Mouse (Mus musculus) B cell, adult 2 months (primary cell): Measurements from ENCODE around the gene Fli1.

Source experiments
- DNase-seq, 2 experiments: peaks; one replicate each; pipeline ENCODE4 v3.0.0; 2022

Fli1 gene

GRCm38 (mm10) chr9:32502256-32503010 lies 40.2 kb downstream of the Fli1 start:
- DNase-seq = no peak

- peak; percentile 70 to 76 for DNase-seq
Measured at GRCm38 (mm10) chr9:32500886-32501285, 41.8 kb downstream of the Fli1 start.

- peak; percentile 73 to 75 for DNase-seq
Measured at GRCm38 (mm10) chr9:32500063-32500462, 42.6 kb downstream of the Fli1 start.

GRCm38 (mm10) chr9:32499469-32499868 lies 43.2 kb downstream of the Fli1 start:
- DNase-seq = peak; percentile 82 to 87

GRCm38 (mm10) chr9:32495643-32495997 lies 47.0 kb downstream of the Fli1 start:
- DNase-seq = no peak

- no peak for DNase-seq
Measured at GRCm38 (mm10) chr9:32494891-32495642, 47.6 kb downstream of the Fli1 start.

- DNase-seq = no peak
Measured at GRCm38 (mm10) chr9:32493588-32494423, 48.9 kb downstream of the Fli1 start.

GRCm38 (mm10) chr9:32492753-32493152 lies 49.9 kb downstream of the Fli1 start:
- no peak for DNase-seq

- no peak for DNase-seq
Measured at GRCm38 (mm10) chr9:32491484-32491883, 51.2 kb downstream of the Fli1 start.

GRCm38 (mm10) chr9:32489794-32490358 lies 52.8 kb downstream of the Fli1 start:
- DNase-seq = no peak

GRCm38 (mm10) chr9:32489315-32489714 lies 53.3 kb downstream of the Fli1 start:
- no peak for DNase-seq

GRCm38 (mm10) chr9:32488627-32489026 lies 54.0 kb downstream of the Fli1 start:
- DNase-seq = no peak

GRCm38 (mm10) chr9:32487823-32488222 lies 54.8 kb downstream of the Fli1 start:
- DNase-seq = no peak

GRCm38 (mm10) chr9:32487401-32487800 lies 55.3 kb downstream of the Fli1 start:
- no peak for DNase-seq

GRCm38 (mm10) chr9:32480418-32480817 lies 62.2 kb downstream of the Fli1 start:
- DNase-seq = no peak

- DNase-seq = no peak
Measured at GRCm38 (mm10) chr9:32478799-32479198, 63.9 kb downstream of the Fli1 start.

GRCm38 (mm10) chr9:32478087-32478486 lies 64.6 kb downstream of the Fli1 start:
- DNase-seq = no peak

- no peak for DNase-seq
Measured at GRCm38 (mm10) chr9:32476604-32477003, 66.1 kb downstream of the Fli1 start.

- no peak for DNase-seq
Measured at GRCm38 (mm10) chr9:32474621-32475390, 67.9 kb downstream of the Fli1 start.

- DNase-seq = no peak
Measured at GRCm38 (mm10) chr9:32472346-32472745, 70.3 kb downstream of the Fli1 start.

GRCm38 (mm10) chr9:32469123-32469751 lies 73.4 kb downstream of the Fli1 start:
- DNase-seq = no peak

GRCm38 (mm10) chr9:32468313-32468712 lies 74.3 kb downstream of the Fli1 start:
- DNase-seq = no peak
